Mouse (Mus musculus): ENCODE results near the gene Oxld1. TPM values are rescaled to one million over a fixed set of nuclear protein-coding genes. Genes with fewer than 3 reads are reported as not detected.

Gene Oxld1
- polyA plus RNA-seq, 1 experiment from 2014 or later: 17.5 TPM

DNA sequence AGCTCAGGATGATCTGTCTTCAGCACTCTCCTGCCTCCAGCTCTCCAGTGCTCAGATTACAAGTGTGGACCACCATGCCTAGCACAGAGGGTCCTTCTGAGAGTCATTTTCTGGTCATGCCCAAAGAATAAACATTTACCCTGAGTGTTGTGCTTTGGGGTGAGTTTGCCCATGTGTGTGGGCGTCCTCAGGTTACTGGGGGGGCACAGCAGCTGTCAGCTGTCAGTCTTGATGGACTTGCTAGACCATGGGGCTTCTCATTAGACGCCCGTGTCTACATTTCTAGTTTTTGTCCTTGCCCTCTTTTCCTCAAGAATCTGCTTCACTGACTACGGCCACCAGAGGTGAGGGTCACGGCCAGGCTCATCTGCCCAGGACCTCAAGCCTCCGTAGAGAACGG lies 10.7 kb downstream of the Oxld1 start:
- H3K9ac ChIP-seq (ENCODE audit: low read length): no peak overlapping the region
- no peak overlapping the region for H3K4me2 ChIP-seq (ENCODE audit: low read length)
- no peaks in the 10 kb centered on the region for H3K4me1 ChIP-seq (replicated peaks; ENCODE audit: control insufficient read depth, insufficient read depth, low read length)
- H3K27me3 ChIP-seq (replicated peaks; ENCODE audit: control insufficient read depth, insufficient read depth, low read length): no peaks in the 10 kb centered on the region
- no peak for ATAC-seq (replicated peaks; ENCODE audit: low FRiP score, low TSS enrichment, low read depth)
- DNase-seq (ENCODE audit: low spot score): no peak
- no peaks in the 10 kb centered on the region for H3K36me3 ChIP-seq (ENCODE audit: control insufficient read depth, insufficient read depth, low read length)
- no peaks in the 10 kb centered on the region for H3K9me3 ChIP-seq (ENCODE audit: control insufficient read depth, low read length)
- 73% methylated on average over 7 of the region's 7 CpGs for WGBS
- no peak overlapping the region for H3K27ac ChIP-seq (ENCODE audit: low read depth)
- no peak overlapping the region for H3K4me3 ChIP-seq (ENCODE audit: low read depth, low read length)

- no peak overlapping the region for H3K27ac ChIP-seq (ENCODE audit: low read depth)
- H3K4me2 ChIP-seq (ENCODE audit: low read length): no peak overlapping the region
- H3K9me3 ChIP-seq (ENCODE audit: control insufficient read depth, low read length): no peaks in the 10 kb centered on the region
- H3K4me3 ChIP-seq (ENCODE audit: low read depth, low read length): no peak overlapping the region
- ATAC-seq (replicated peaks; ENCODE audit: low FRiP score, low TSS enrichment, low read depth) (no peak), DNase-seq (ENCODE audit: low spot score) (no peak)
- 65% methylated on average over 3 of the region's 3 CpGs for WGBS
- H3K9ac ChIP-seq (ENCODE audit: low read length): no peak overlapping the region
- no peaks in the 10 kb centered on the region for H3K4me1 ChIP-seq (replicated peaks; ENCODE audit: control insufficient read depth, insufficient read depth, low read length)
- no peaks in the 10 kb centered on the region for H3K27me3 ChIP-seq (replicated peaks; ENCODE audit: control insufficient read depth, insufficient read depth, low read length)
- H3K36me3 ChIP-seq (ENCODE audit: control insufficient read depth, insufficient read depth, low read length): no peaks in the 10 kb centered on the region
Measured at GRCm38 (mm10) chr11:120445475-120445874, 12.4 kb downstream of the Oxld1 start.

DNA sequence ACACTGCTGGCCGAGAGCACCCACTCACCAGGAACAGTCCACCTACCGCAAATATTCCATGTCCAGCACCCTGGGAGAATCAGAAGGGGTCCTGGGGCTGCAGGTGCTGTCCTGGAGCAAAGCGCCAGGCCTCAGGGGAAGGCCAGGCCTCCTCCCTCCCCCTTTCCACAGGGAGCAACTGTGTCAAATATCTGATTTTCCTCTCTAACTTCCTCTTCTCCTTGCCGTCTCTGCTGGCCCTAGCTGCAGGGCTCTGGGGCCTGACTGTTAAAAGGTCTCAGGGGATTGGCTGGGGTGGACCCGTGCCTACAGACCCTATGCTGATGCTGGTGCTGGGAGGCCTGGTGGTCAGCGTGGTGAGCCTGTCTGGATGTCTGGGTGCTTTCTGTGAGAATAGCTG lies 13.8 kb downstream of the Oxld1 start:
- Histone ChIP-seq H3K27me3 (replicated peaks; ENCODE audit: control insufficient read depth, insufficient read depth, low read length) (no peaks in the 10 kb centered on the region), H3K9ac (ENCODE audit: low read length) (no peak overlapping the region), H3K4me3 (ENCODE audit: low read depth, low read length) (no peak overlapping the region), H3K9me3 (ENCODE audit: control insufficient read depth, low read length) (no peaks in the 10 kb centered on the region), H3K27ac (ENCODE audit: low read depth) (no peak overlapping the region), H3K36me3 (ENCODE audit: control insufficient read depth, insufficient read depth, low read length) (no peaks in the 10 kb centered on the region), H3K4me1 (replicated peaks; ENCODE audit: control insufficient read depth, insufficient read depth, low read length) (no peaks in the 10 kb centered on the region), H3K4me2 (ENCODE audit: low read length) (no peak overlapping the region)
- no peak for ATAC-seq (replicated peaks; ENCODE audit: low FRiP score, low TSS enrichment, low read depth)
- 72% methylated on average over 6 of the region's 6 CpGs for WGBS
- DNase-seq (ENCODE audit: low spot score): no peak

DNA sequence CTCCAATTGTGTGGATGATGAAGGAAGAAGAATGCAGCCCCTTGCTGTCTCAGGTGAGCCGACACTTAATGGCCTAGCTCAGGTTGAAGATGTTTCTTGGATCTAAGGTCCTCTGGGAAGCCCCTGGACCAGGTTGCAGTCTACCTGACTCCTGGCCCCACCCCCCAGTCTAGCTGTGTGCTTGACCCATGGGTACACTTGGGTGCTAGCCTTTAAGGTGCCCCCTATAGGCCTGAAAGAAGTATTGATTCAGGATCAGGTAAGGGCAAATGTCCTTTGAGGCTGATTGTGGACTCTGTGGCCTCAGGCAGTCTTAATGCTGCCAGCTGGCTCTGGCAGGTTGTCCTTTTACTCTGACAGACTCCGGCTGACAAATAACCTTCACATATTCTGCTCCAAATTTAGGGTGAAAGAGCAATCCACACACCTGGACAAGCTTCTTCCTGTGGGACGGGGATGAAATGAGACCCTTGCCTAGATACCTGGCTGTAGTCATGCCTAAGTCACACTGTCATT lies 15.0 kb downstream of the Oxld1 start:
- no peaks in the 10 kb centered on the region for H3K36me3 ChIP-seq (ENCODE audit: control insufficient read depth, insufficient read depth, low read length)
- 85% methylated on average over 3 of the region's 3 CpGs for WGBS
- H3K27ac ChIP-seq (ENCODE audit: low read depth): no peak overlapping the region
- H3K9ac ChIP-seq (ENCODE audit: low read length): no peak overlapping the region
- H3K4me3 ChIP-seq (ENCODE audit: low read depth, low read length): no peak overlapping the region
- no peak for ATAC-seq (replicated peaks; ENCODE audit: low FRiP score, low TSS enrichment, low read depth)
- H3K9me3 ChIP-seq (ENCODE audit: control insufficient read depth, low read length): no peaks in the 10 kb centered on the region
- DNase-seq (ENCODE audit: low spot score): no peak
- no peak overlapping the region for H3K4me2 ChIP-seq (ENCODE audit: low read length)
- no peaks in the 10 kb centered on the region for H3K27me3 ChIP-seq (replicated peaks; ENCODE audit: control insufficient read depth, insufficient read depth, low read length)
- no peaks in the 10 kb centered on the region for H3K4me1 ChIP-seq (replicated peaks; ENCODE audit: control insufficient read depth, insufficient read depth, low read length)

GRCm38 (mm10) chr11:120442344-120442743 lies 15.5 kb downstream of the Oxld1 start, which contains the start of gene Tspan10:
Gene Tspan10, plus strand, starts transcription at chr11:120442644.
- Histone ChIP-seq H3K9me3 (ENCODE audit: control insufficient read depth, low read length) (no peaks in the 10 kb centered on the region), H3K9ac (ENCODE audit: low read length) (no peak within 1 kb of the TSS), H3K27ac (ENCODE audit: low read depth) (no peak within 1 kb of the TSS), H3K4me1 (replicated peaks; ENCODE audit: control insufficient read depth, insufficient read depth, low read length) (no peaks in the 10 kb centered on the region), H3K4me3 (ENCODE audit: low read depth, low read length) (no peak within 1 kb of the TSS), H3K36me3 (ENCODE audit: control insufficient read depth, insufficient read depth, low read length) (no peaks in the 10 kb centered on the region), H3K27me3 (replicated peaks; ENCODE audit: control insufficient read depth, insufficient read depth, low read length) (no peaks in the 10 kb centered on the region), H3K4me2 (ENCODE audit: low read length) (no peak within 1 kb of the TSS)
- ATAC-seq (replicated peaks; ENCODE audit: low FRiP score, low TSS enrichment, low read depth): no peak
- no peak for DNase-seq (ENCODE audit: low spot score)
- 95% methylated on average over 3 of the region's 3 CpGs for WGBS

- peak overlapping the region; percentile 64 for H3K4me3 ChIP-seq (ENCODE audit: low read depth, low read length)
- peak overlapping the region; percentile 57 for H3K4me2 ChIP-seq (ENCODE audit: low read length)
- peaks cover 12% of the 10 kb centered on the region for H3K4me1 ChIP-seq (replicated peaks; ENCODE audit: control insufficient read depth, insufficient read depth, low read length)
- DNase-seq (ENCODE audit: low spot score) (no peak), ATAC-seq (replicated peaks; ENCODE audit: low FRiP score, low TSS enrichment, low read depth) (no peak)
- H3K27me3 ChIP-seq (replicated peaks; ENCODE audit: control insufficient read depth, insufficient read depth, low read length): no peaks in the 10 kb centered on the region
- H3K9ac ChIP-seq (ENCODE audit: low read length): peak overlapping the region; percentile 93
- H3K27ac ChIP-seq (ENCODE audit: low read depth): 0 out of 2 replicates have a peak overlapping the region, but pooled peaks have one; percentile 24
- H3K9me3 ChIP-seq (ENCODE audit: control insufficient read depth, low read length): no peaks in the 10 kb centered on the region
- WGBS: 25% methylated on average over 12 of the region's 12 CpGs
- H3K36me3 ChIP-seq (ENCODE audit: control insufficient read depth, insufficient read depth, low read length): peaks cover 21% of the 10 kb centered on the region
Measured at GRCm38 (mm10) chr11:120437857-120438385, 19.9 kb downstream of the Oxld1 start.

DNA sequence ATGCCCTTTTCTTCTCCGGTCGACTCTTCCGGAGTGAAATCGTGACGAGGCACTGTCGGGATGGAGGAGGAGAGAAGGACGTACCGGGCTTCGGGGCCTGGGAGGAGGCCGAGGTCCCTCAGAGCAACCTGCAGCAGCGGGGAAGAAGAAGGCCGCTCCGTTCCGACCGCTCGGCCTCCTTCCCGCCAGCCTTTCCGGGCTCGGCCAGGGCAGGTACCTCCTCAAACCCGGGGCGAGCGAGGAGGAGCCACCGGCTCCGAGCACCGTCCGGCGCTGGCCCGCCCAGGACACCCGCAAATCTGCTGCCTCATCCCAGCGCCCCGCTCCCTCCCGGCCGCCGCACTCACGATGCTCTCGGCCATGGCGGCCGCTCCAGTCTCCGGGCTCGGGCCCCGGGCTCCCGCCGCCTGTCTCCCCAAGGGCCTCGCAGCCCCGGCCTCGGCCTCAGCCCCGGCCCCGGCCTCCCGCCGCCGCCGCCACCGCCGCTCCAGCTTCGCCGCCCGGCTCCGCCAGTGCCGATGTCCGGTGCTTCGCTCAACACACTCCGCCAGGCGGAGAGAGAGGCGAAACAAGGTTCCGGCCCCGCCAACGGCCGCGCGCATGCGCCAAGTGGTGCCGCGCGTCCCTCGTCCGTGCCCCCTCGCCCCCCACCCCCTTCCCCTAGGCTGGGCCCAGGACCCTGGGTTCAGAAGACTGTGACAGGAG lies 20.6 kb downstream of the Oxld1 start, which contains the start of gene Nploc4:
Nploc4 (minus strand) TSS at position 557 of the 705 bp plus-strand sequence.
- Histone ChIP-seq H3K4me3 (ENCODE audit: low read depth, low read length) (peak within 1 kb of the TSS; percentile 64), H3K36me3 (ENCODE audit: control insufficient read depth, insufficient read depth, low read length) (peaks cover 27% of the 10 kb centered on the region), H3K4me1 (replicated peaks; ENCODE audit: control insufficient read depth, insufficient read depth, low read length) (peaks cover 12% of the 10 kb centered on the region), H3K27ac (ENCODE audit: low read depth) (peak within 1 kb of the TSS; percentile 24; the same call in 1 of the 2 replicates), H3K27me3 (replicated peaks; ENCODE audit: control insufficient read depth, insufficient read depth, low read length) (no peaks in the 10 kb centered on the region), H3K9me3 (ENCODE audit: control insufficient read depth, low read length) (no peaks in the 10 kb centered on the region), H3K9ac (ENCODE audit: low read length) (peak within 1 kb of the TSS; percentile 93), H3K4me2 (ENCODE audit: low read length) (peak within 1 kb of the TSS; percentile 91)
- under 1% methylated on average over 73 of the region's 77 CpGs for whole genome bisulfite sequencing
- peak; percentile 96 for DNase-seq (ENCODE audit: low spot score)
- peak; percentile 88 for ATAC-seq (replicated peaks; ENCODE audit: low FRiP score, low TSS enrichment, low read depth)

DNA sequence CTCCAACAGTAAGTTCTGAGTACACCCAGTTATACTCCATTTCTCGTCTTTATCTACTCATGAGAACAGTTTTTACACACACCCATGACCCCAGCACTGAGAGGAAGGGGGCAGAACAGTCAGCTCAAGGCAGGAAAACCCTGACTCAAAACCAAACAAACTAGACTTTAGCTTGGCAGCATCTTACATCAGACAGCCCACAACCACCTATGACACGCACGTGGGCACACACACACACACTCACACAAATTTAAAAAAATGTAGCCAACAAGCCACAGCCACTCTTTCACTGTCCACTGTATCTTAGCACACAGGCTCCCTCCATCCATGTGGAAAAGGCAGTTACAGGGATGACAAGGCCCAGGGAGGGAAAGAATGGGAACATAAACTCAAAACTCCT lies 31.1 kb downstream of the Oxld1 start:
- H3K27me3 ChIP-seq (replicated peaks; ENCODE audit: control insufficient read depth, insufficient read depth, low read length): no peaks in the 10 kb centered on the region
- no peak overlapping the region for H3K4me2 ChIP-seq (ENCODE audit: low read length)
- no peak overlapping the region for H3K4me3 ChIP-seq (ENCODE audit: low read depth, low read length)
- no peak overlapping the region for H3K9ac ChIP-seq (ENCODE audit: low read length)
- H3K9me3 ChIP-seq (ENCODE audit: control insufficient read depth, low read length): no peaks in the 10 kb centered on the region
- no peak for ATAC-seq (replicated peaks; ENCODE audit: low FRiP score, low TSS enrichment, low read depth)
- peaks cover 73% of the 10 kb centered on the region for H3K36me3 ChIP-seq (ENCODE audit: control insufficient read depth, insufficient read depth, low read length)
- DNase-seq (ENCODE audit: low spot score): no peak
- H3K27ac ChIP-seq (ENCODE audit: low read depth): no peak overlapping the region
- 95% methylated on average over 3 of the region's 3 CpGs for WGBS
- peaks cover 10% of the 10 kb centered on the region for H3K4me1 ChIP-seq (replicated peaks; ENCODE audit: control insufficient read depth, insufficient read depth, low read length)

Measured in intestine, embryonic 14.5 days (tissue).